Mouse (Mus musculus) cerebellum, postnatal 25 days (tissue): Measurements from ENCODE around the gene Htr7.
A peak's percentile ranks its signal among the peaks of the same experiment; 100 is the strongest.

ENCODE experiments used
- DNase-seq, 2 experiments: peaks; one replicate each; pipeline ENCODE4 v3.0.0; 2021; ENCODE audit warnings: mixed read lengths in 2 of 2

Gene Htr7

DNA sequence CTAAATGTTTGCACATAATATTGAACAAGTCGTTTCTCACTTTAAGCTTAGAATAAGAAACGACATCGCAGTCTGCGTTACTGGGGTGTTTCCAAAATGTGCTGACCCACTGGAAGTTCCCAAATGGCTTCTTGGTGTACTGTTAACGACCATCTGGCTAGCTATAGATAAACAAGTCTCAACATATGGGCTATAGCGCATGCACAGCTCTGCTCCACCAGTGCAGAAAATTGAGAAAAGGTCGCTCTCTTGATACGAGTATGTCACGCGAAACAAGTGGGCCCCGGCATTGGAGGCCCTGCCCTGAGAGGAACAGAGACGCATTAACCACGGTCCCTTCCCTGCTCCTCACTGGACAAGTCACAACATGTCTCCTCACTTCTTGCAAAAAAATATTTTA is 101.6 kb downstream of the Htr7 start:
- DNase-seq, result no peak

DNA sequence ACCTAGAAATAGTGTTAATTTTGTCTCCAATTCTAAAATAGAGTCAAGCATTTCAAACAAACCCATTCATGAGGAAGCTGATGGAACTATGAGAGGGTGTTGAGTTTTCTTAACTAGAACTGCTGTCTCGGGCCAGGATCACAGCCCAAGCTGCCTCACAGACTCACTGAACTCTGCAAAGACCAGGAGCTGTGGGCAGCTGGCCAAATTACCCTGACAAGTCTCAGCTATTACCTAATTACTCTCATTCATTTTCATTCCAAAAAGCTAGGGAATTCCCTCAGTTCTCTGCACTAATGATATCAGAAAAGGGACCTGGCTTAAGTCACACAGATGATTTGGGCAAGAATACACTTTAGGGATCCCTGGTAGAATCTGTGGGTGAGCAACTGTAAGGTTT is 107.4 kb downstream of the Htr7 start:
- DNase-seq, result peak in 1 of 2 experiments; percentile 20

DNA sequence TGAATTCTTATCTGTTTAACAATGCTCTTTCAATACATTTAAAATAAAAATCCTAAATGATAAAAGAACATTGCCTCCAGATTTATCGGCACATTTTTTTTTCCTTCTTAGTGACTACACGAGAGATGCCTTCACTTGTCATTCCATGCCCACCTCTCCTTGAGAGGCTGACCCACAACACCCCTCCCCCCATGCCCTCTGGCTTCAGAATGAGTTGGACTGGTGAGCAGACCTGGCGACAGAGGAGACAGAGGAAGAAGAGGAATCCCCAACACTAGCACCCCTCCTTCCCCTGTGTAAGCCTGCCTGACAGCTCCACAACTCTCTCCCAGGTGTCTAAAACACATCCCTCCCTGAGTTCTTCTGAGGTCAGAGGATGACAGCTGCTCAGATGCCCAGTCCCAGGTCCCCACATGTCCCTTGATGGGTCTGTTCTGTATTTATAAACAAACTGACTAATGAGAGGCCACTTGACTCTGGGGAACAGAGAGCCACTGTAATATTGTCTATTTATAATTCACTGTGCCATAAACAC is 132.3 kb downstream of the Htr7 start:
- peak; percentile 10 to 21 for DNase-seq

DNA sequence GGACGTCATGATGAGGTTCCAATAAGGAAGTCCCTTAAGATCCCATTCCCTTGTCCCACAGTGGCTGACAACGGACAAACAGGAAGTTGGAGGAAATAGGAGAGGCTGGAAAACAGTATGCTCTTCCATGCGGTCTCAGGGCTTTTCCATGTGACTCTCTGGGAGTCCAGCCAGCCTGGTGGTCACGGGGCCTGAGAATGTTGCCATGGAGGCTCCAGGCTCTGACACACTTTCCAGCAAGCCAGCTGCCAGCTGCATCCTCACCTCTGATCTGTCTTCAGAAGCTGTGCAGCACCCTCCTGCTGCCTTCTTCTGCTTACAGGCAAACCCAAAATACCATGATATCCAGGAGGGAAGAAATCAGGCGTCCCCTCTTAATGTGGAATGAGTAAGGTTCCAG is 132.9 kb downstream of the Htr7 start:
- DNase-seq, result peak; percentile 63 to 76
